Mouse (Mus musculus) A20 (cell line): ENCODE results near the gene V1ra8.
"Not testable (repeated sequence)": the region's sequence is repeated elsewhere in the genome, so short reads cannot be mapped to it uniquely, and the experiment has no call there.

Experiments used
- DNase-seq: peaks from one replicate; pipeline ENCODE4 v3.0.0-alpha.2; 2011; ENCODE audit warnings: low read depth, low spot score

The V1ra8 gene

DNA sequence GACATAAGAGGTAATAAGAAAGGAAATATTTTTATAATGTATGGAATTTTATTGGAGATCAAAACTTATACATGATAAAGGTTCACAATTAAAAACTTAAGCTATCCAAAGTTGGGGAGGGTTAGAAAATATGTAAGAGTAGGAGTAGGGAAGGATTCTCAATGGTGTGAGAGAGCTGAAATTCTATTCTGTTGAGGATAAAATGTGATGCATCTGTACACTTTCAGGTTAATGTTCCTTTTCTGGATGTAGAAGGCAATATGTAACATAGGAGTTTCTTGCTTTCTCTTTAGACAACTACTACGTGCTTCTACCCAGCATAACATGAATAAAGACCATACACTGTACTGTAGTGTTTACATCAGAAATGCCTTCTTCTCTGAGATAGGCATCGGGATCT, at the start of gene V1ra8:
Gene V1ra8, plus strand, starts transcription at position 301 of the 400 bp plus-strand sequence.
- not testable (repeated sequence) for DNase-seq

DNA sequence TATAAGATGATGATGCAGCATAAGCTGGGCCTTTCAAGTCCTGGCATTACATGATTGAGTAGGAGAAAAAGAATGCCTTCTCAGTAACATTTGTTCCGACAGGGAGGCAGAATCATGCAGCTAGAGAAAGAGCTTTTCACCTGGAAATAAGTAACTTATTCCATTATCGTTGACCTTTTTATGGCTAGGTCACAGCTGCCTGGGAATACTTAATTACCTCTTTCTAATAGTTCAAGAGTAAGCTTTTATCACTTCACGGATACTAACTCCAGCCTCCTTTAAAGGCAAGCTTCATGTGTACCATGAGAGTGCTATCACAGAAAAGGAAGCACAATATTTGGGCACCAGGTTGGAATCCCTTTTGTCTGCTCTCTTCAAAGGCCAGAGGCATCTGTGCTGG, 42.5 kb upstream of the V1ra8 start:
- no peak for DNase-seq

DNA sequence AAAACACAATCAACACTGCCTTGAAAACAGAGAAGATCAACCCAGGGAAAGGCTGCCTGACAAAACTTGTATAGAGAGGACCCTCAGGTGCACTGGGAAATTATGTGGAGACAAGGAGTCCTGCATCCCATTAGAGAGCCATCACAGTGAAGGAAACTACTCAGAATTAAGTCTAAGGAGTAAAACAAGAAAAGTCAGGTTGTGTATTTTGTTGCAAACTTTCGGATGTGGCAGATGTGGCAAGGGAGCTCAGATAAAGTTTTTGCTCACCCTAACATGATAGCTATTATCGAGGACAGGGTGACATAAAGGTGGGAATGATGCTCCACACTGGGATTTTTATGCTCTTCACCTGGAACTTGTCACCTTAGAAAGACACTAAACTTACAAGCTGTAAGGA, 28.1 kb upstream of the V1ra8 start, which contains the start of gene Vmn1r52:
Gene Vmn1r52, plus strand, starts transcription at position 301 of the 400 bp plus-strand sequence.
- DNase-seq, result no peak

DNA sequence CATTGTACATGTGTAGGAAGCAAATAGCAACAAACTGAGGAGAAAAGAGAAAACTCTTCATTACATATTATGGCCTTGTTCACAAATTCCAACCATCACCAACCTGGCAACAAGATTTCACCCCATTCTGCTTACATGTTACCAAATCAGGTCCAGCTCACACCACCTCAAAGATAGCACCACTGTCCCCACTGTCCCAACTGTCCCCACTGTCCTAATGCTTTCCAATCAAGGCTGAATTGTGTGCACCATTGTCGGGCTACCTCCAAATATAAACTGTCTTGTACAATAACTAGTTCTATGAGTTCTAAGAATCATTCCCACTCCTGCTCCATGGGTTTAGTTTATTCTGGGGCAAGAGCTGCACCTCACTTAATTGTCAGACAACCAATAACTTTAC, 21.7 kb downstream of the V1ra8 start, which contains the start of gene Vmn1r53:
Gene Vmn1r53, minus strand, starts transcription at position 101 of the 400 bp plus-strand sequence.
- DNase-seq, result no peak

DNA sequence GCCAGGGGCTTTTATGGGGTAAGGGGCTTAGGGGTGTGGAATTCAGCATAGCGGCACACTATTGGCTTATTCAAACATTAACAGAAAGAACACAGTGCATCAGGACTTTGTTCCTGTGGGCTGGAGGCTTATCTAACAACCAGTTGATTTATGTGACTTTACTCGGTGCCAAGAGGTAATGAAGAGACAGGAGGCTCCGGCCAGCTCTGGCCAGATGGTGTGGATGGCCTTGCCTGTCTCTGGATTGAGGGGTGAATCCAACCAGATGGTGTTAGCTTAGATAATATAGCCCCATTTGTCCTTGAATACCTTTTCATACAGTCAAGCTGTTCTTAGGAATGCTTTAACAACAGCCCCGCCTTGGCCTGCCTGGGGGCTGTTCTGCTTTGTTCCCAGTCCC, 29.5 kb downstream of the V1ra8 start:
- DNase-seq, result not testable (repeated sequence)

DNA sequence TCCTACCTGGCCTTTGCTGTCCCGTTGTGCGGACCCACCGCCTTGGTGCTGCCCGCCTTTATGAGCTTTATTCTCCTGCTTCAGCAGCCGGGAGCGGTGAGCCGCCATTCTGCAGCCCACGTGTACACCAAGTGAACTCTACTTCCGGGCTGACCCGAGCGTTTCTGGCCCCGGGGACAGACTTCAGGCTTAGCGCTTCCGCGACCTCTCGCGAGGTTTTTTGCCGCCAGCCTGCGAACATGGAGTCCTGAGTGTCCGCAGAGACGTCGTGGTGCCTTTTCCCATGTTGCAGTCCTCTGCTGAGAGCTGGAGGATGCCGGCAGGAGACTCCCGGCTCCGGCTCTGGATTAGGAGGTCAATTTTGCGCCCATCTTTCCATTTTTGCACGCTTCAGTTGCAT, 30.1 kb downstream of the V1ra8 start:
- no peak for DNase-seq

DNA sequence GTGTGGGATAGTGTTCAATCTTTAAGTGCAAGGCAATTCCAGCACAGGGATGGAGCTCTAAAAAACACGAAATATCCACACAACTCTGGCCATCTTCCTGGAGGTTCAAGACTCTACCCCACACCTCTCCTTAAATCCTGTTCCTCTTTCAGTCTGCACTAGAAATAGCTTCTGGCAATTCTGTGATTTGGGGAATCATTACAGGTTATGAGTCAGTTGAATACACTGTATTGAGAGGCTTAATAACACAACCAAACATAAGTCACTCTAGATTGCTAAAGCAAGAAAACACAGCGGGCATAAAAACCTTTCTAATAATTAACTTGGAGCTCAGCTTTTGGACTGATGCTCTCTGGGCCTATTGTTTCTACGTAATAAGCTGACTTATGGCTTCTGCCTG, 41.4 kb downstream of the V1ra8 start:
- DNase-seq, result no peak

DNA sequence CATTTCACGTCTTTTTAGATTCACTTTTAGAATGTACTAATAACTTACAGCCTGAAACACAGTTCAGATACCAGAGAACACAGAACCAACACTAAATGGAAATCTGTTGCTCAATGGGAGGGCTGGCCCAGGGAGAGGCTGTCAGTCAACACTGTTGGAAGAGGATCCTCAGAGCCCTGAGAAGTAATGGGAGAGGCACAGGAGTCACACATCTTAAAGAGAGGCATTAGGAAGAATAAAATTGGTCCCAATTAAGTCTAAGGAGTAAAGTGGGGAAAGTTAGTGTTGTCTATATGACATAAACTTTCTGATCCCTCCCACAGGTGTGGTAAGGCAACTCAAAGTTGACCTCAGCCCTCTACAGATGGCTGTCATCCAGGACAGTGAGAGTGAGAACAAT, 43.4 kb downstream of the V1ra8 start, which contains the start of gene Vmn1r54:
Gene Vmn1r54, plus strand, starts transcription at position 301 of the 400 bp plus-strand sequence.
- DNase-seq, result no peak
